Mouse (Mus musculus) liver, postnatal 0 days (tissue): Measurements from ENCODE around the gene Hpca. TPM values are rescaled to one million over a fixed set of nuclear protein-coding genes. Genes with fewer than 3 reads are reported as not detected.
A peak's percentile ranks its signal among the peaks of the same experiment; 100 is the strongest.

ENCODE experiments used
- ATAC-seq: fragments of 200-750 bp; cut with Nextera tagmentation; 2 replicates; pipeline ENCODE4 v1.8.0; 2017; ENCODE audit warnings: mild to moderate bottlenecking, moderate library complexity
- DNase-seq: peaks from one replicate; pipeline ENCODE4 v3.0.0-alpha.2; 2016
- H3K27ac ChIP-seq: fragments of 300-500 bp; sonication (generic); 2 replicates; pipeline ENCODE4 v1.5.1; 2014; ENCODE audit warnings: antibody characterized with exemption, moderate library complexity, mild to moderate bottlenecking, low read depth
- H3K27me3 ChIP-seq: fragments of 300-500 bp; sonication (generic); 2 replicates; pipeline ENCODE4 v1.6.1; 2014; ENCODE audit warnings: low read length, control low read depth, mixed read lengths; ENCODE audit not compliant: insufficient read depth
- H3K36me3 ChIP-seq: fragments of 300-500 bp; sonication (generic); replicated peaks from 2 replicates; pipeline ENCODE4 v1.6.1; 2014; ENCODE audit warnings: mild to moderate bottlenecking, control low read depth, low read length, moderate library complexity, mixed read lengths; ENCODE audit not compliant: insufficient read depth
- H3K4me1 ChIP-seq: fragments of 300-500 bp; sonication (generic); 2 replicates; pipeline ENCODE4 v1.6.1; 2014; ENCODE audit warnings: antibody characterized with exemption, mild to moderate bottlenecking, control low read depth; ENCODE audit not compliant: insufficient read depth
- H3K4me2 ChIP-seq: fragments of 300-500 bp; sonication (generic); 2 replicates; pipeline ENCODE4 v1.6.1; 2014; ENCODE audit warnings: low read depth, mild to moderate bottlenecking, low read length, moderate library complexity, mixed read lengths
- H3K4me3 ChIP-seq: fragments of 300-500 bp; sonication (generic); 2 replicates; pipeline ENCODE4 v1.5.1; 2014; ENCODE audit warnings: low read depth, low read length
- H3K9ac ChIP-seq: fragments of 300-500 bp; sonication (generic); replicated peaks from 2 replicates; pipeline ENCODE4 v1.6.1; 2014; ENCODE audit warnings: mild to moderate bottlenecking, moderate library complexity
- H3K9me3 ChIP-seq: fragments of 300-500 bp; sonication (generic); 2 replicates; pipeline ENCODE4 v1.6.1; 2016; ENCODE audit warnings: mild to moderate bottlenecking, control low read depth, low read length, mixed read lengths
- CTCF ChIP-seq: sonication (generic); IDR thresholded peaks from 2 replicates; pipeline ENCODE4 v1.5.1; 2016; ENCODE audit warnings: antibody characterized with exemption, low read depth
- EP300 ChIP-seq: IDR thresholded peaks from 2 replicates; pipeline ENCODE4 v1.6.1; 2016; ENCODE audit warnings: antibody characterized with exemption, low read depth, mild to moderate bottlenecking
- WGBS: fragments of 180-500 bp; shearing (Covaris S2); extraction: QIAGEN DNeasy Blood & Tissue Kit; methylation state at CpG from one replicate; pipeline ENCODE4 v1.1.7; 2014; ENCODE audit not compliant: insufficient replicate concordance; 5-methylcytosine and 5-hydroxymethylcytosine counted together
- polyA plus RNA-seq: library from polyadenylated mRNA; unstranded; fragments of >200 nt; fragmentation: Nextera tagmentation; extraction: Ambion mirVana; gene quantifications from 2 replicates; pipeline ENCODE4 v1.2.1, GENCODE M21; 2015

The Hpca gene
- polyA plus RNA-seq, 1 experiment from 2014 or later = 0.18 TPM

DNA sequence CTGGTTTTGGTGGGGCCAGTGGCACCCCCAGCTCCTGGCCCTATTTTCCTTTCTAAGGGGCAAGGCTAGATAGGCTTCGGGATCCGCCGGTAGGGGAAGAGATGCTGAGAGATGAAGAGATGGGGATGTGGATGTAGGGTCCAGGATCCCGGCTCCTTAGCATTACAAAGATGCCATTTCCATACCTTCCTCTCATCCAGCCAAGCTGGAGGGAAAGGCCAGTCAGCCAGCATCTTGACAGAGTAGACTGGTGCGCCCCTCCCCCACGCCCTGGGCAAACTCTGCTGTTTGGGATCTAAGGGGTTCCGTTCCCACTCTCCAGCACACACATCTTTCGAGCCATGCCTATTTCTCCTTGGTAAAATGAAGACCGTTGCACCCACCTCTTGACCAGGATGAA lies 15.8 kb downstream of the Hpca start:
- no peak overlapping the region for H3K4me3 ChIP-seq
- WGBS = 36% methylated on average over 9 of the region's 9 CpGs
- TF ChIP-seq EP300 (no peak), CTCF (no peak)
- no peak overlapping the region for H3K4me2 ChIP-seq
- no peaks in the 10 kb centered on the region for H3K36me3 ChIP-seq
- DNase-seq (no peak), ATAC-seq (no peak)
- peaks cover 17% of the 10 kb centered on the region for H3K27me3 ChIP-seq
- H3K9ac ChIP-seq = no peak overlapping the region
- H3K27ac ChIP-seq = no peak overlapping the region
- H3K4me1 ChIP-seq = peaks cover 3% of the 10 kb centered on the region; the same call in 1 of the 2 replicates
- no peaks in the 10 kb centered on the region for H3K9me3 ChIP-seq

DNA sequence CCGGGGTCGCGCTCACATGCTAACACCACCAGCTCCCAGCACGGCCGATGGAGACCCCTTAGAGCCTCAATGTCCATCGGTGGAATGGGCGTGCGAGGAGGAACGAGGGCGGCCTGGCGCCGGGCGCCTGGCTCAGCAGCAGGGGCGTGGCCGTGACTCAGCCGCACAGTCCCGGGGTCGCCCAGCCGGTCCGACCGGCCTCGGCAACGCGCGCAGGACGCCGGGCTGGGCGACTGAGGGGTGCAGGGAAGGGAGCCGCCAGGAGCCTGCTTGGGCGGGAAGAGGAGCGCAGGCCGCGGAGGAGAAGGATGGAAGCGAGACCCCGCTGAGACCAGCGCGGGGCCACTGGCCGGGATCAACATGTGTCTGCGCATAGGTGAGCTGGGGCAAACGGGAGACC lies 16.5 kb downstream of the Hpca start, which contains the start of gene Tmem54:
TSS of gene Tmem54 (plus strand) at position 193 of the 400 bp plus-strand sequence.
- Histone ChIP-seq H3K4me3 (no peak within 1 kb of the TSS), H3K4me2 (peak within 1 kb of the TSS; percentile 45; the same call in 1 of the 2 replicates), H3K27ac (no peak within 1 kb of the TSS), H3K9ac (no peak within 1 kb of the TSS), H3K27me3 (peaks cover 17% of the 10 kb centered on the region), H3K9me3 (no peaks in the 10 kb centered on the region), H3K4me1 (peaks cover 3% of the 10 kb centered on the region; the same call in 1 of the 2 replicates), H3K36me3 (no peaks in the 10 kb centered on the region)
- ATAC-seq (no peak), DNase-seq (no peak)
- TF ChIP-seq EP300 = no peak
- no peak for TF ChIP-seq CTCF
- WGBS = 3% methylated on average over 40 of the region's 40 CpGs

GRCm38 (mm10) chr4:129102133-129102829 lies 19.6 kb downstream of the Hpca start:
- ATAC-seq = peak; percentile 68
- no peak overlapping the region for H3K27ac ChIP-seq
- TF ChIP-seq CTCF = no peak
- no peak for TF ChIP-seq EP300
- DNase-seq = no peak
- no peak overlapping the region for H3K4me2 ChIP-seq
- H3K4me3 ChIP-seq = no peak overlapping the region
- no peaks in the 10 kb centered on the region for H3K36me3 ChIP-seq
- H3K4me1 ChIP-seq = no peaks in the 10 kb centered on the region; the same call in 1 of the 2 replicates
- no peaks in the 10 kb centered on the region for H3K9me3 ChIP-seq
- peaks cover 17% of the 10 kb centered on the region for H3K27me3 ChIP-seq
- WGBS = 42% methylated on average over 14 of the region's 14 CpGs
- no peak overlapping the region for H3K9ac ChIP-seq

- no peak for ATAC-seq
- no peak overlapping the region for H3K9ac ChIP-seq
- H3K27me3 ChIP-seq = no peaks in the 10 kb centered on the region
- no peak for DNase-seq
- no peak for TF ChIP-seq EP300
- TF ChIP-seq CTCF = no peak; the same call in 1 of the 2 replicates
- 81% methylated on average over 7 of the region's 7 CpGs for WGBS
- H3K27ac ChIP-seq = no peak overlapping the region
- H3K4me3 ChIP-seq = no peak overlapping the region
- H3K36me3 ChIP-seq = no peaks in the 10 kb centered on the region
- H3K4me1 ChIP-seq = no peaks in the 10 kb centered on the region; the same call in 1 of the 2 replicates
- no peaks in the 10 kb centered on the region for H3K9me3 ChIP-seq
- no peak overlapping the region for H3K4me2 ChIP-seq
Measured at GRCm38 (mm10) chr4:129097006-129097405, 24.8 kb downstream of the Hpca start.

- no peaks in the 10 kb centered on the region for H3K27me3 ChIP-seq
- TF ChIP-seq EP300 = no peak
- no peak for TF ChIP-seq CTCF
- WGBS = 23% methylated on average over 15 of the region's 15 CpGs
- no peaks in the 10 kb centered on the region; the same call in 1 of the 2 replicates for H3K4me1 ChIP-seq
- no peak for ATAC-seq
- H3K9ac ChIP-seq = no peak overlapping the region
- no peak overlapping the region for H3K27ac ChIP-seq
- H3K36me3 ChIP-seq = no peaks in the 10 kb centered on the region
- DNase-seq = no peak
- H3K4me3 ChIP-seq = no peak overlapping the region
- H3K4me2 ChIP-seq = no peak overlapping the region
- no peaks in the 10 kb centered on the region for H3K9me3 ChIP-seq
Measured at GRCm38 (mm10) chr4:129095276-129095675, 26.6 kb downstream of the Hpca start.

DNA sequence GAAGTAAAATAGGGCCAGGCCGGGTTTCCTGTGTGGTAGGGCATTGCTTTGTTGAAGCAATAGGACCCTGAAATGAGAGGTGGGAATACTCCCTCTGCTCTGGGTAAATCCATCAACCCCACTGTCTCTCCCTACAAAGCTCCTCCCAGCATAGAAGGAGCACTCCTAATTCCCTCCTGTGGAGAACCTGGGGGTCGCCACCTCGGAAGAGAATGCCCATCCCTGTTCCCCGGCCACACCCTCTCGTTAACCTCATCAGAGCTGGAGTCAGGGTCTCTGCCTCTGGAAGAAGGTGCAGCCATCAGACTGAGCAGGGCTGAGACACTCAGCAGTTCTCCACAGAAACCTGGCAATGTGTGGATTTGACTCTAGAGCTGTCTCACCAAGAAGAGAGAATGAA lies 34.0 kb downstream of the Hpca start:
- H3K4me1 ChIP-seq = no peaks in the 10 kb centered on the region
- no peaks in the 10 kb centered on the region for H3K9me3 ChIP-seq
- H3K36me3 ChIP-seq = peaks cover 6% of the 10 kb centered on the region
- WGBS = 53% methylated on average over 5 of the region's 5 CpGs
- ATAC-seq (no peak), DNase-seq (no peak)
- H3K4me3 ChIP-seq = no peak overlapping the region
- H3K27ac ChIP-seq = no peak overlapping the region
- no peak overlapping the region for H3K9ac ChIP-seq
- 0 out of 2 replicates have a peak, but pooled peaks cover 2% of the 10 kb centered on the region for H3K27me3 ChIP-seq
- TF ChIP-seq CTCF = no peak
- TF ChIP-seq EP300 = no peak
- H3K4me2 ChIP-seq = no peak overlapping the region
